Mouse (Mus musculus) embryonic facial prominence, embryonic 13.5 days (tissue): ENCODE data around the gene Wdr86. TPM values are rescaled to one million over a fixed set of nuclear protein-coding genes. Genes with fewer than 3 reads are reported as not detected.
A peak's percentile ranks its signal among the peaks of the same experiment; 100 is the strongest.

Experiments
- ATAC-seq: fragments of 200-750 bp; cut with Nextera tagmentation; 2 replicates; pipeline ENCODE4 v1.8.0; 2017; ENCODE audit warnings: low read depth; ENCODE audit not compliant: insufficient number of reproducible peaks, insufficient read depth, low FRiP score, low TSS enrichment
- H3K27ac ChIP-seq: fragments of 300-500 bp; sonication (generic); 2 replicates; pipeline ENCODE4 v1.5.1; 2015; ENCODE audit warnings: moderate library complexity, mild to moderate bottlenecking, inconsistent platforms
- H3K27me3 ChIP-seq: fragments of 300-500 bp; sonication (generic); 2 replicates; pipeline ENCODE4 v1.6.1; 2015; ENCODE audit warnings: mild to moderate bottlenecking, inconsistent platforms
- H3K36me3 ChIP-seq: fragments of 300-500 bp; sonication (generic); 2 replicates; pipeline ENCODE4 v1.6.1; 2015; ENCODE audit warnings: mild to moderate bottlenecking, inconsistent platforms
- H3K4me1 ChIP-seq: fragments of 300-500 bp; sonication (generic); 2 replicates; pipeline ENCODE4 v1.6.1; 2015; ENCODE audit warnings: inconsistent platforms
- H3K4me2 ChIP-seq: fragments of 300-500 bp; sonication (generic); 2 replicates; pipeline ENCODE4 v1.6.1; 2015; ENCODE audit warnings: moderate library complexity, mild to moderate bottlenecking, inconsistent platforms
- H3K4me3 ChIP-seq: fragments of 300-500 bp; sonication (generic); 2 replicates; pipeline ENCODE4 v1.5.1; 2015; ENCODE audit warnings: mild to moderate bottlenecking, inconsistent platforms
- H3K9ac ChIP-seq: fragments of 300-500 bp; sonication (generic); 2 replicates; pipeline ENCODE4 v1.6.1; 2015; ENCODE audit warnings: mild to moderate bottlenecking, inconsistent platforms
- H3K9me3 ChIP-seq: fragments of 300-500 bp; sonication (generic); 2 replicates; pipeline ENCODE4 v1.6.1; 2016; ENCODE audit warnings: inconsistent platforms
- WGBS: fragments of 180-500 bp; shearing (Covaris S2); methylation state at CpG from one replicate; pipeline ENCODE4 v1.1.7; 2015; ENCODE audit warnings: mixed read lengths; 5-methylcytosine and 5-hydroxymethylcytosine counted together
- polyA plus RNA-seq: library from polyadenylated mRNA; unstranded; fragments of >200 nt; fragmentation: Nextera tagmentation; extraction: Ambion mirVana; gene quantifications from 2 replicates; pipeline ENCODE4 v1.2.1, GENCODE M21; 2015

The Wdr86 gene
- polyA plus RNA-seq, 1 experiment from 2014 or later = 77.5 TPM

DNA sequence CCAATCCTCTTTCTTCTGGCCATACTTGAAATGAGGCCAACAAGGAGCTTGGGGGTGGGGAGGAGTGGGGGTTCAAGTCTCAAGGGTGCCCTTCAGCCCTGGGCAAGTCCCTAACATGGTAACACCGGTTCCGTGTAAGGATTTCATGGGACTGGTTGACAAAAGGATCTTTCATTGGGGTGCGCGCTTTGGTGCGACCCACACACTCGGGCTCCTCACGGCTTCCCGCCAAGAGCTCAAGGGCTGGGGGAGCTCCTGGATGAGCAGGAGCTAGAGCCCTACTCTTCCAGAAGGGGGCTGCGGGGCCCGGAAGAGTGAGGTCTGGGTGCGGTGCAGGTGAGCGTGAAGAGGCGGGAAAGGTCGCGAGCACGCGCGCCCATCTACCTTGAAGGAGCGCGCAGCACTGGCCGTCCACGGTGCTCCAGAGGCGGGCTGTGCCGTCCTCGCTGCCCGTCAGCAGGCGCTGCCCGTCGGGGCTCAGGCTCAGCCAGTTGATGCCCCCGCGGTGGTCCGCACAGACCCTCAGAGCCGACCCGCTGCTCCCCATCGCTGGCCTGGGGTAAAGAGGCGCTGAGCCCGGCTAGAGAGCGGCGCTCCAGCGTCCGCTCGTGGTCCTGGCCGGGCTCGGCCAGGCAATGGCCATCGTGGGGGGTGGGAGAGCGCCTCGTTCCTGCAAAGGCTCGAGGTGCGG lies 585 bp downstream of the Wdr86 start:
- no peak for ATAC-seq
- Histone ChIP-seq H3K4me1 (peaks cover 72% of the 10 kb centered on the region), H3K4me3 (peak overlapping the region; percentile 87), H3K4me2 (peak overlapping the region; percentile 85), H3K9me3 (no peaks in the 10 kb centered on the region), H3K9ac (peak overlapping the region; percentile 97), H3K36me3 (peaks cover 14% of the 10 kb centered on the region; the same call in 1 of the 2 replicates), H3K27me3 (no peaks in the 10 kb centered on the region), H3K27ac (peak overlapping the region; percentile 96)
- under 1% methylated on average over 49 of the region's 49 CpGs for WGBS

DNA sequence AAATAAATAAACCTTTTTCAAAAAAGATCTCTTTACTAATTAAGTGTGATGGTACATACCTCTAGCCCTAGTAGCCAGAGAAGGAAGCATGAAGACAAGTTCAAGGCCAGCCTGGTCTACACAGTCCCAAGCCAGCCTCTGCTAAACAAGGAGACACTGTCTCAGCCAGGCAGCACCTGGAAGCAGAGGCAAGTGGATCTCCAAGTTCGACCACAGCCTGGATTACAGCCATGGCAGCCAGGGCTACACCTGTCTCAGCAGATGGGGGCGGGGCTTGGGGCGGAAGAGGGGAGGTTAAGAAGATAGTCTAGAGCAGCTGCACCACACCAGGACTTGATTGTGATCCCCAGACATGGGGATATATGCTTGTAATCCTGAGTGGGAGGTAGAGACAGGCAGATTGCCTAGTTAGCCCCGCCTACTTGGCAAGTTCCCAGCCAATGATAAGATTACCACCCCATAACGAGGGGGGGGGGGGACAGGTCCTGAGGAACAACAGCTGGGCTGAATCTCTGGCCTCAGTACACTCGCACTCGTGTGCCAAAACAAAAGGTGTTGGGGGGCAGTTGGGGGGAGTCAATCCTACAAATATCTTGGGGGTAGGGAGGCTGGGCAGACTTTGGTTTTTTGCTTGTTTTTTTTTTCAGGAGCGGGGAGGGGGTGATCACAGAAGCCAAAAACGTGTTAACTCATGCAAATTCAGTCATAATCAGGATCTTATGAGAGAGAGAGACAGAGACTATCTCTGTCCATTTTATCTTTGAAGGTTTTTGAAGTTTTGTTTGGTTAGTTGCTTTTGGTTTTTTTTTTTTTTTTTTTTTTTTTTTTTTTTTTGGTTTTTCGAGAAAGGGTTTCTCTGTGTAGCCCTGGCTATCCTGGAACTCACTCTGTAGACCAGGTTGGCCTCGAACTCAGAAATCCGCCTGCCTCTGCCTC lies 3.4 kb downstream of the Wdr86 start:
- Histone ChIP-seq H3K4me1 (peaks cover 69% of the 10 kb centered on the region), H3K27me3 (no peaks in the 10 kb centered on the region), H3K4me3 (no peak overlapping the region), H3K36me3 (peaks cover 22% of the 10 kb centered on the region), H3K27ac (no peak overlapping the region), H3K4me2 (peak overlapping the region; percentile 2), H3K9ac (no peak overlapping the region), H3K9me3 (no peaks in the 10 kb centered on the region)
- WGBS = 64% methylated on average over 12 of the region's 12 CpGs
- ATAC-seq = no peak

DNA sequence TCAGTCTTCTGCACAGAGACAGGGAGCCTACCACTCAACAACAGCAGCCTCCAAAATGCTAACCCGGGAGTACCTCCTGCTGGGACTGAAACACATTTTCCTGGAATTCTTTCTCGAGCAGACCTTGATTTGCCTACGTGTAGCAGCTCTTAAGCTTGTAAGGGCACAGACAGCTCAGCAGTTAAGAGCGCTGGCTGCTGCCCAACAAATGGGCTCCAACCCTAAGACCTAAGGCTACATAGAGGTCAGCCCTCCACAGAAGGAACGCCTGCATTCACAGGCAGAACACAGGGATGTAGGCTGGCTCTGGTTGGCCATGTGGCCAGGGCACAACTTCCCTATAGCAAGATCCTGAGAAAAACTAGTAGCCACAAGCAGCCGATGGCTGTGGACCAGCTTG lies 4.6 kb downstream of the Wdr86 start:
- no peak overlapping the region for H3K4me3 ChIP-seq
- no peaks in the 10 kb centered on the region for H3K27me3 ChIP-seq
- peak overlapping the region; percentile 17; the same call in 1 of the 2 replicates for H3K9ac ChIP-seq
- H3K4me1 ChIP-seq = peaks cover 57% of the 10 kb centered on the region
- WGBS = 64% methylated on average over 6 of the region's 6 CpGs
- peak overlapping the region; percentile 27 for H3K4me2 ChIP-seq
- H3K27ac ChIP-seq = peak overlapping the region; percentile 85
- no peaks in the 10 kb centered on the region for H3K9me3 ChIP-seq
- ATAC-seq = no peak
- H3K36me3 ChIP-seq = peaks cover 33% of the 10 kb centered on the region

DNA sequence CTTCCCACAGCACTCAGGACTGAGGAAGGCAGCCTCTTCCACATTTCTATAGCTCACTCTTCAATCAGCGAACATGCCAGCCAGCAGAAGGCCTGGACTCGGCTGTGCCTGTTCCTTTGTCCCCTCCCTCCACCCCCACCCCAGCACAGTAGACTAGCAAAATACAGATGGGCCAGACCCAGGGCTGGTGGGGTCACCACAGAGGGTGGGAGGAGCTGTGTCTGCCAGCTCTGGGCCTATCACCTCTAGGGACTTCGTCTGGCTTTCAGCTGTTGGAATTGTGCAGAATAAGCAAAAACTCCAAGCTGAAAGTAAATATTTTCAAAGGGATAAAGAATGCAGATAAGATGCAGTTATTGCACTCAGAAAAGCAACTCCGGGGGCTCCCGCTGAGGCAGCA lies 5.7 kb downstream of the Wdr86 start:
- H3K27me3 ChIP-seq = no peaks in the 10 kb centered on the region
- peak overlapping the region; percentile 27 for H3K4me2 ChIP-seq
- WGBS = 32% methylated on average over 5 of the region's 5 CpGs
- peaks cover 55% of the 10 kb centered on the region for H3K4me1 ChIP-seq
- H3K27ac ChIP-seq = peak overlapping the region; percentile 85
- H3K36me3 ChIP-seq = peaks cover 40% of the 10 kb centered on the region
- no peak overlapping the region for H3K4me3 ChIP-seq
- no peaks in the 10 kb centered on the region for H3K9me3 ChIP-seq
- H3K9ac ChIP-seq = peak overlapping the region; percentile 44
- ATAC-seq = peak; percentile 77

DNA sequence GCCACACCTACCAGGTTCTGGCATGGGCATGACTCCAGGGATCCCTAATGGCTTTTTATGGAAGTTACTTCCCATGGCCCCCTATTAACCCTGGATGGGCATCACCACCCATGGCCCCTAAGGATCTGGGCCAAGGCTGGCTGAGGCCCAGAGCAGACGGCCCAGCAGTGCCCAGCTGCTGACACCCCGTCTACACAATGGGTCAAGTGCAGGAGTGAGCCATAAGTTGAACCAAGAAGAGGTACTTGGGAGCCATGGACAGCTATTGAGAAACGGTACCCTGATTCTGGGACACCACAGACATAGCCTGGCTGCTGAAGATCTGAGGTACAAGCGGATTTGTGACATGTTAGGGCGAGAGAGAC lies 6.3 kb downstream of the Wdr86 start:
- Histone ChIP-seq H3K27ac (peak overlapping the region; percentile 85), H3K9me3 (no peaks in the 10 kb centered on the region), H3K4me1 (peaks cover 50% of the 10 kb centered on the region), H3K4me2 (peak overlapping the region; percentile 27), H3K27me3 (no peaks in the 10 kb centered on the region), H3K9ac (peak overlapping the region; percentile 44; the same call in 1 of the 2 replicates), H3K36me3 (peaks cover 46% of the 10 kb centered on the region), H3K4me3 (no peak overlapping the region)
- WGBS = 74% methylated on average over 5 of the region's 5 CpGs
- no peak for ATAC-seq

DNA sequence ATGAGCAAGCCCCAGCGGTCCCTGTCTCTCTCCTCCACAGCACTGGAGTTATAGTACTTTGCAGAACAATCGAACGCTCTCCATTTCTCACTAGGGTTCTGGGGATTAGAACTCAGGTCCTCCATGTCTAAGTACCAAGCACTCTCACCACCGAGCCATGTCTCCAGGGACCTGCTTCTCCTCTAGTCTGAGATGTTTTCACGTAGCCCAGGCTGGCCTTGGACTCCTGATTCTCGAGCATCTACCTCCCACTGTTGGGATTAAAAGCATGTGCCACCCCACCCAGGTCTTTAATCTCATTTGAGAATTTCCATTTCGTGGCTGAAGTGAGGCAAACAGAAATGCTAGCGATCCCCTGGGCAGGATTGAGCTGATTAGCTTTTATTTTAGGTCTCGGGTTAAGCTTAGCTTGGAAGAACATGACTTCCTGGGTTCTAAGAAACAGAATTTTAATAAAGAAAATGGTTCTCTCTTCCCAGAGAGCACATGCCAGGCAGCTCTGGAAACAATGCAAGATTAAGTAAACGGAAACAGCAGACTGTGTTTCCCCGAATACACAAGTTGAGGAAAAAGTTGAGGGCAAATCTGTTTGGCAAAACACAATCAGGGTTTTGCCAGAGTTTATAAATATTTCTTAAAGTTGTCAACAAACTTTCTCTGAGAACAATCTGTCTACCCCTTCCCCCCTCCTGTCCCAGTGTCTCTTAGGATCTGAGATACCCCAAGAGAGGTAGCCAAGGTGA lies 6.8 kb downstream of the Wdr86 start:
- peaks cover 51% of the 10 kb centered on the region for H3K36me3 ChIP-seq
- H3K4me2 ChIP-seq = peak overlapping the region; percentile 27
- H3K9ac ChIP-seq = 0 out of 2 replicates have a peak overlapping the region, but pooled peaks have one; percentile 44
- H3K4me1 ChIP-seq = peaks cover 47% of the 10 kb centered on the region
- no peaks in the 10 kb centered on the region for H3K27me3 ChIP-seq
- WGBS = 61% methylated on average over 11 of the region's 11 CpGs
- ATAC-seq = no peak
- H3K4me3 ChIP-seq = no peak overlapping the region
- H3K27ac ChIP-seq = peak overlapping the region; percentile 85
- H3K9me3 ChIP-seq = no peaks in the 10 kb centered on the region

DNA sequence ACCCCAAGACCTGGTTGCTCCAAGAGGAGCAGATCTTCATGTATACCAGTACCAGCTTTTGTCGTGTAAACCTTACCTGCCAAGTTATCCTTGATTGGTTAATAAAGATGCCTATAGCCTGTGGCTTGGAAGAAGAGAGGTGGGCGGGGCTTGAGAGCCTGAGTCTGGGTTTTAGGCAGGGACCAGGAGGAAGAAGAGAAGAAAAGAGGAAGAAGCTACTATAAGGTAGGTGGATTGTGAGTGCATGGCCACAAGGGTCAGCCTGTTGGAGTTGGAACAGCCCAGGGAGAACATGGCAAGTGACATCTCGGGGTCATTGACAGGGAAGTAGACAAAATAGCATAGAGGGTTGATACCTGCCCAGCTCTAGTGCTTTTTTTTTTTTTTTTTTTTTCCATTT lies 10.7 kb downstream of the Wdr86 start:
- ATAC-seq = no peak
- 84% methylated on average over 3 of the region's 3 CpGs for WGBS

DNA sequence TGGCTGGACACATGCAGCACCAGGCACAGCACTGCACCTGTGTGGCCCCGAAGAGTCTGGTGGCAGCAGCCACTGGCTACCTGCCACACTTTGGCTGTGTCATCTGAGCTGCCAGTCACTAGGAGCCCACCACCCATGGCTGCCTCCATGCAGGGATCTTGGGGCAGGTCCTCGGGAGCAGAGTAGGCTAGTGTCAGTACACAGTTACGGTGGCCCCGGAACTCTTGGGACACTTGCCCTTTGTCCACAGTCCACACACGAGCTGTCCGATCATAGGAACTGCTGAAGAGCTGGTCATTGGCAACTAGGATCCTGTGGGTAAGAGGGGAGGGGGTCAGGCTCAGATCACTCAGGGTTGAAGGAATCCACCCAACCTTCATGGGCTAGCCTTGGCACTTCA lies 12.5 kb downstream of the Wdr86 start:
- Histone ChIP-seq H3K9me3 (no peaks in the 10 kb centered on the region), H3K36me3 (peaks cover 93% of the 10 kb centered on the region), H3K27ac (no peak overlapping the region), H3K4me2 (no peak overlapping the region), H3K27me3 (no peaks in the 10 kb centered on the region), H3K4me3 (no peak overlapping the region), H3K4me1 (no peaks in the 10 kb centered on the region), H3K9ac (no peak overlapping the region)
- WGBS = 93% methylated on average over 6 of the region's 6 CpGs
- no peak for ATAC-seq

More for the DNA sequence above, 10.7 kb downstream of the Wdr86 start:
- Histone ChIP-seq H3K4me3 (no peak overlapping the region), H3K9ac (no peak overlapping the region), H3K9me3 (no peaks in the 10 kb centered on the region), H3K27me3 (no peaks in the 10 kb centered on the region), H3K27ac (no peak overlapping the region), H3K4me2 (no peak overlapping the region), H3K4me1 (peaks cover 15% of the 10 kb centered on the region), H3K36me3 (peaks cover 75% of the 10 kb centered on the region)

DNA sequence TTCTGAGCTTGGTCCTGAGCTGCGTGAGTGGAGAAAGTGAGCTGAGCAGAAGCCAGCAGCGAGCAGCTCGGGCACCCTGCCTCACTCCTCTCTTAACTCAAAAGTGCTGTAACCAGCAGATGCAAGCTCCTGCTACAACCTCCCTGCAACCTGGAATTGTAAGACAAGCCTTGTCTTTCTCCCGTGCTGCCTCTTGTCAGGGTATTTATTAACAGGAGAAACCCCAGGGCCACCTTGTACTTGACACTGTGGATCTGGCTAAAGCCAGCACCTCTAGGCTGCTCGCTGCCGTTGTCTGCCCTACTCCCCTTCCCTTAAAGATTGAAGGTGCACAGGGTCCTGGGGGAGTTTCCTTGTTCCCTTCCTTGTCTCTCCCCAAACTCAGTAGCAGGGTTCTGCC lies 16.5 kb downstream of the Wdr86 start:
- Histone ChIP-seq H3K9me3 (peaks cover 11% of the 10 kb centered on the region; the same call in 1 of the 2 replicates), H3K9ac (no peak overlapping the region), H3K36me3 (peaks cover 99% of the 10 kb centered on the region), H3K27me3 (no peaks in the 10 kb centered on the region), H3K4me2 (no peak overlapping the region), H3K4me1 (no peaks in the 10 kb centered on the region), H3K4me3 (no peak overlapping the region), H3K27ac (no peak overlapping the region)
- ATAC-seq = no peak
- WGBS = 90% methylated on average over 6 of the region's 6 CpGs

DNA sequence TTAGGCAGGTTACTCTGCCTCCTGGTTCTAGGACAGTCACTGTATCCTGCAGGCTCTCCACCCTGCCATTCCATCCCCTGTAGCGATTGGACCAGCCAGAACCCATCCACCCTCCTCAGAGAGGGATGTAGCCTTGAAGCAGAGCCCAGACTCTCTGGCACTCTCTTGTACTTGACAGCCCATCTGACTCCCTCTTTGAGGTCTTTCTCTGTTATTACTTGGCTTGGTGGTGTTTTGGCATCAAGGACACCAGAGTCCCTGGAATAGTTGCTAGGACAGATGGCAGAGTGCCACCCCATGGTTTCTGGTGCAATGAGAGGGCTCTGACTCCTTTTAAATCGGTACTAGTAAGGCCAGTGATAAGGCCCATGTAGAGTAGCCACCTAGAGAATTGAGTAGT lies 17.3 kb downstream of the Wdr86 start:
- Histone ChIP-seq H3K36me3 (peaks cover 99% of the 10 kb centered on the region), H3K27ac (no peak overlapping the region), H3K4me1 (no peaks in the 10 kb centered on the region), H3K9ac (no peak overlapping the region), H3K4me3 (no peak overlapping the region), H3K27me3 (no peaks in the 10 kb centered on the region), H3K9me3 (peaks cover 11% of the 10 kb centered on the region; the same call in 1 of the 2 replicates), H3K4me2 (no peak overlapping the region)
- 93% methylated on average over 2 of the region's 2 CpGs for WGBS
- ATAC-seq = no peak

DNA sequence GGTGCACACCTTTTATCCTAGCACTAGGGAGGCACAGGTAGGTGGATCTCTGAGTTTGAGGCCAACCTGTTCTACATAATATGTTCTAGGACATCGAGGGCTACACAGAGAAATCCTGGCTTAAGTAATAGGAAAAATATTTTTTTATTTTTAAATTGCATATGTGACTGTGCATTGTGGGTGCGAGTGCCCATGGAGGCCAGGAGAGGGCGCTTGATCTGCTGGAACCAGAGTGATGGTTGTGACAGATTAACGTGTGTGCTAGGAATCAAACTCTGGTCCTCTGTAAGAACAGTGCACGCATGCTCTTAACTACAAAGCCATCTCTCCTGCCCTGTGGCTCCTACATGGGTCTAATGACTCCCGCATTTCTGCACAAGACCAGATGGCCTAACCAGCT lies 18.9 kb downstream of the Wdr86 start:
- 93% methylated on average over 6 of the region's 6 CpGs for WGBS
- H3K9me3 ChIP-seq = peaks cover 11% of the 10 kb centered on the region; the same call in 1 of the 2 replicates
- ATAC-seq = no peak
- H3K9ac ChIP-seq = no peak overlapping the region
- no peak overlapping the region for H3K4me3 ChIP-seq
- H3K27ac ChIP-seq = no peak overlapping the region
- no peaks in the 10 kb centered on the region for H3K4me1 ChIP-seq
- H3K36me3 ChIP-seq = peaks cover 99% of the 10 kb centered on the region
- no peaks in the 10 kb centered on the region for H3K27me3 ChIP-seq
- H3K4me2 ChIP-seq = no peak overlapping the region
